Mouse (Mus musculus): ENCODE results near the gene Sh3pxd2b. TPM values are rescaled to one million over a fixed set of nuclear protein-coding genes. Genes with fewer than 3 reads are reported as not detected.

The Sh3pxd2b gene
- polyA plus RNA-seq, 1 experiment from 2014 or later: 17.3 TPM

GRCm38 (mm10) chr11:32451306-32451705, 103.7 kb downstream of the Sh3pxd2b start:
- no peak overlapping the region for H3K4me2 ChIP-seq (replicated peaks)
- WGBS: 92% methylated on average over 6 of the region's 6 CpGs
- H3K9ac ChIP-seq (replicated peaks): no peak overlapping the region
- no peak overlapping the region for H3K4me3 ChIP-seq
- no peaks in the 10 kb centered on the region for H3K27me3 ChIP-seq
- no peaks in the 10 kb centered on the region for H3K36me3 ChIP-seq
- H3K9me3 ChIP-seq: no peaks in the 10 kb centered on the region
- H3K27ac ChIP-seq (replicated peaks): no peak overlapping the region
- peaks cover 13% of the 10 kb centered on the region for H3K4me1 ChIP-seq
- no peak for ATAC-seq (replicated peaks)

GRCm38 (mm10) chr11:32452745-32453144, 105.1 kb downstream of the Sh3pxd2b start:
- H3K27me3 ChIP-seq: no peaks in the 10 kb centered on the region
- H3K4me2 ChIP-seq (replicated peaks): no peak overlapping the region
- no peak overlapping the region for H3K4me3 ChIP-seq
- H3K36me3 ChIP-seq: no peaks in the 10 kb centered on the region
- WGBS: 92% methylated on average over 4 of the region's 4 CpGs
- ATAC-seq (replicated peaks): no peak
- no peak overlapping the region for H3K27ac ChIP-seq (replicated peaks)
- H3K4me1 ChIP-seq: peaks cover 23% of the 10 kb centered on the region
- no peaks in the 10 kb centered on the region for H3K9me3 ChIP-seq
- H3K9ac ChIP-seq (replicated peaks): no peak overlapping the region

- Histone ChIP-seq H3K4me2 (replicated peaks) (no peak overlapping the region), H3K9ac (replicated peaks) (no peak overlapping the region), H3K4me3 (no peak overlapping the region), H3K27me3 (no peaks in the 10 kb centered on the region), H3K9me3 (no peaks in the 10 kb centered on the region), H3K4me1 (peaks cover 23% of the 10 kb centered on the region), H3K27ac (replicated peaks) (peak overlapping the region; percentile 56; the same call in 1 of the 2 replicates), H3K36me3 (no peaks in the 10 kb centered on the region)
- no peak for ATAC-seq (replicated peaks)
- 47% methylated on average over 8 of the region's 8 CpGs for WGBS
These were observed 105.8 kb downstream of the Sh3pxd2b start for GRCm38 (mm10) chr11:32453353-32453915.

GRCm38 (mm10) chr11:32454231-32454799, 106.7 kb downstream of the Sh3pxd2b start:
- Histone ChIP-seq H3K27me3 (no peaks in the 10 kb centered on the region), H3K9me3 (no peaks in the 10 kb centered on the region), H3K9ac (replicated peaks) (peak overlapping the region; percentile 98), H3K4me2 (replicated peaks) (peak overlapping the region; percentile 81), H3K4me3 (peak overlapping the region; percentile 99), H3K27ac (replicated peaks) (peak overlapping the region; percentile 99), H3K4me1 (peaks cover 23% of the 10 kb centered on the region), H3K36me3 (no peaks in the 10 kb centered on the region)
- WGBS: 2% methylated on average over 19 of the region's 19 CpGs
- ATAC-seq (replicated peaks): no peak

- peak within 1 kb of the TSS; percentile 81 for H3K4me2 ChIP-seq (replicated peaks)
- ATAC-seq (replicated peaks): peak; percentile 99
- H3K27ac ChIP-seq (replicated peaks): peak within 1 kb of the TSS; percentile 99
- peak within 1 kb of the TSS; percentile 98 for H3K9ac ChIP-seq (replicated peaks)
- peak within 1 kb of the TSS; percentile 99 for H3K4me3 ChIP-seq
- H3K9me3 ChIP-seq: no peaks in the 10 kb centered on the region
- WGBS: under 1% methylated on average over 75 of the region's 86 CpGs
- no peaks in the 10 kb centered on the region for H3K36me3 ChIP-seq
- H3K4me1 ChIP-seq: peaks cover 23% of the 10 kb centered on the region
- H3K27me3 ChIP-seq: no peaks in the 10 kb centered on the region
These were observed 107.3 kb downstream of the Sh3pxd2b start, which contains the start of gene Ubtd2 for GRCm38 (mm10) chr11:32454800-32455506. Gene Ubtd2 (plus strand): TSS chr11:32455370.

GRCm38 (mm10) chr11:32455507-32456141, 108.0 kb downstream of the Sh3pxd2b start:
- Histone ChIP-seq H3K9me3 (no peaks in the 10 kb centered on the region), H3K4me1 (peaks cover 25% of the 10 kb centered on the region), H3K27me3 (no peaks in the 10 kb centered on the region), H3K27ac (replicated peaks) (peak overlapping the region; percentile 99), H3K36me3 (no peaks in the 10 kb centered on the region), H3K9ac (replicated peaks) (peak overlapping the region; percentile 98), H3K4me2 (replicated peaks) (peak overlapping the region; percentile 81), H3K4me3 (peak overlapping the region; percentile 99)
- peak; percentile 36 for ATAC-seq (replicated peaks)
- under 1% methylated on average over 54 of the region's 58 CpGs for WGBS

- Histone ChIP-seq H3K27me3 (no peaks in the 10 kb centered on the region), H3K4me1 (peaks cover 25% of the 10 kb centered on the region), H3K9me3 (no peaks in the 10 kb centered on the region), H3K4me2 (replicated peaks) (peak overlapping the region; percentile 81), H3K4me3 (peak overlapping the region; percentile 99), H3K36me3 (no peaks in the 10 kb centered on the region), H3K9ac (replicated peaks) (peak overlapping the region; percentile 98), H3K27ac (replicated peaks) (no peak overlapping the region)
- 8% methylated on average over 6 of the region's 6 CpGs for WGBS
- no peak for ATAC-seq (replicated peaks)
These were observed 108.7 kb downstream of the Sh3pxd2b start for GRCm38 (mm10) chr11:32456356-32456755.

GRCm38 (mm10) chr11:32464282-32464681, 116.7 kb downstream of the Sh3pxd2b start:
- no peak for ATAC-seq (replicated peaks)
- WGBS: 75% methylated on average over 2 of the region's 2 CpGs
- no peak overlapping the region for H3K4me2 ChIP-seq (replicated peaks)
- H3K27me3 ChIP-seq: no peaks in the 10 kb centered on the region
- H3K9me3 ChIP-seq: no peaks in the 10 kb centered on the region
- no peak overlapping the region for H3K4me3 ChIP-seq
- H3K4me1 ChIP-seq: peaks cover 21% of the 10 kb centered on the region
- H3K9ac ChIP-seq (replicated peaks): no peak overlapping the region
- H3K27ac ChIP-seq (replicated peaks): no peak overlapping the region
- H3K36me3 ChIP-seq: no peaks in the 10 kb centered on the region

- ATAC-seq (replicated peaks): no peak
- Histone ChIP-seq H3K27me3 (no peaks in the 10 kb centered on the region), H3K4me3 (no peak overlapping the region), H3K4me1 (peaks cover 11% of the 10 kb centered on the region), H3K4me2 (replicated peaks) (no peak overlapping the region), H3K36me3 (no peaks in the 10 kb centered on the region), H3K27ac (replicated peaks) (no peak overlapping the region), H3K9ac (replicated peaks) (no peak overlapping the region), H3K9me3 (no peaks in the 10 kb centered on the region)
- 82% methylated on average over 2 of the region's 2 CpGs for WGBS
These were observed 124.3 kb downstream of the Sh3pxd2b start for GRCm38 (mm10) chr11:32471925-32472324.

GRCm38 (mm10) chr11:32474725-32475124, 127.1 kb downstream of the Sh3pxd2b start:
- ATAC-seq (replicated peaks): no peak
- H3K36me3 ChIP-seq: no peaks in the 10 kb centered on the region
- no peaks in the 10 kb centered on the region for H3K27me3 ChIP-seq
- H3K9ac ChIP-seq (replicated peaks): no peak overlapping the region
- H3K4me3 ChIP-seq: no peak overlapping the region
- H3K9me3 ChIP-seq: no peaks in the 10 kb centered on the region
- 82% methylated on average over 3 of the region's 3 CpGs for WGBS
- no peak overlapping the region for H3K4me2 ChIP-seq (replicated peaks)
- H3K4me1 ChIP-seq: peaks cover 9% of the 10 kb centered on the region
- H3K27ac ChIP-seq (replicated peaks): no peak overlapping the region

- H3K4me1 ChIP-seq: peaks cover 3% of the 10 kb centered on the region; the same call in 1 of the 2 replicates
- no peaks in the 10 kb centered on the region for H3K36me3 ChIP-seq
- no peak overlapping the region for H3K4me3 ChIP-seq
- no peaks in the 10 kb centered on the region for H3K9me3 ChIP-seq
- whole genome bisulfite sequencing: 82% methylated on average over 5 of the region's 5 CpGs
- no peak overlapping the region for H3K9ac ChIP-seq (replicated peaks)
- no peak overlapping the region for H3K27ac ChIP-seq (replicated peaks)
- H3K4me2 ChIP-seq (replicated peaks): no peak overlapping the region
- H3K27me3 ChIP-seq: no peaks in the 10 kb centered on the region
- no peak for ATAC-seq (replicated peaks)
These were observed 128.0 kb downstream of the Sh3pxd2b start for GRCm38 (mm10) chr11:32475487-32476236.

Measured in forebrain, embryonic 15.5 days (tissue).